Mouse (Mus musculus): Measurements from ENCODE around the gene Ap1ar. TPM values are rescaled to one million over a fixed set of nuclear protein-coding genes. Genes with fewer than 3 reads are reported as not detected.

Gene Ap1ar
- total RNA-seq (2022) = 10 to 100 TPM; 19.0 to 22.9 (median 20.3) TPM

- peak; percentile 95 for DNase-seq (ENCODE audit: low spot score)
Observed at GRCm38 (mm10) chr3:127837154-127837865, at the start of gene Ap1ar. Gene Ap1ar (minus strand): TSS chr3:127837523.

GRCm38 (mm10) chr3:127881684-127882083, 44.4 kb upstream of the Ap1ar start:
- DNase-seq (ENCODE audit: low spot score) = no peak

GRCm38 (mm10) chr3:127879968-127880367, 42.6 kb upstream of the Ap1ar start:
- DNase-seq (ENCODE audit: low spot score) = no peak

DNA sequence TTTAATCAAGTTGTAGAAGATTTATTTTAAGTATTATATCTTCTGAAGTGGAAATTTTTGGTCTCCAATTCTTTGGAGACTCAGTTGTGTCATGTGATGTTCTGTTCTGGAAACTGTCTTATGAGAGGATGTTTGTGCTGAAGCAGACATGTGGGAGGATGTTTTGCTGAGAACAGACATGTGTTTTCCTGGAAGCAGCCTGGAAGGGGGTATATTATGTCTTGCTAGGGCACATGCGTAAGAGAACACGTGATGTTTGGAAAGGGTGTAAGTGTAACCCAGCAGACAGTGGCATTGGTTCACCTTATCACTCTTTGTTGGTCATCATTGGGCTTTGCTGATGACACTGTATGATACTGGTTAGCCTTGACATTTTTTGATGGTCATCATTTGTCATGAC, 38.2 kb upstream of the Ap1ar start:
- DNase-seq (ENCODE audit: low spot score) = no peak

- no peak for DNase-seq (ENCODE audit: low spot score)
Observed at GRCm38 (mm10) chr3:127875059-127875458, 37.7 kb upstream of the Ap1ar start.

GRCm38 (mm10) chr3:127874254-127874883, 37.0 kb upstream of the Ap1ar start:
- DNase-seq (ENCODE audit: low spot score) = no peak

DNA sequence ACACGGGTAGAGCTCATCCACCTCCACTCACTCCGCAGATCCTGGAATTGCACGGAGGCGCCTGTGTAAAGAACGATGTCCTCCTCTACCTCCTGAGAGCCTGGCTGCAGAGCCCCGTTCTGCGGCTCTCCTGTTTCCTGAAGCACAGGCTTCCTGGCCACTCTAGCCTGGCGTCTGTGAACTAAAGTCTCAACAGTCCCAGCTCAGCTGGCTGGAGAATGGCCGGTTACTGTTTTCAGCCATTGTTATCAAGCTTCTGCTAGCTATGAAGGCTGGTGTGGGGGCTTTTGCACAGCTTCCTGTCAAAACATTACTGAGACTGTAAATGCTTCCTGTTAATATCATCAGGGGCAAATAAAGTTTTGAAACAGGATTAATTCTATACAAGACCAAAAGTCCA, 34.3 kb upstream of the Ap1ar start:
- DNase-seq (ENCODE audit: low spot score) = no peak

GRCm38 (mm10) chr3:127868880-127869279, 31.6 kb upstream of the Ap1ar start:
- no peak for DNase-seq (ENCODE audit: low spot score)

DNA sequence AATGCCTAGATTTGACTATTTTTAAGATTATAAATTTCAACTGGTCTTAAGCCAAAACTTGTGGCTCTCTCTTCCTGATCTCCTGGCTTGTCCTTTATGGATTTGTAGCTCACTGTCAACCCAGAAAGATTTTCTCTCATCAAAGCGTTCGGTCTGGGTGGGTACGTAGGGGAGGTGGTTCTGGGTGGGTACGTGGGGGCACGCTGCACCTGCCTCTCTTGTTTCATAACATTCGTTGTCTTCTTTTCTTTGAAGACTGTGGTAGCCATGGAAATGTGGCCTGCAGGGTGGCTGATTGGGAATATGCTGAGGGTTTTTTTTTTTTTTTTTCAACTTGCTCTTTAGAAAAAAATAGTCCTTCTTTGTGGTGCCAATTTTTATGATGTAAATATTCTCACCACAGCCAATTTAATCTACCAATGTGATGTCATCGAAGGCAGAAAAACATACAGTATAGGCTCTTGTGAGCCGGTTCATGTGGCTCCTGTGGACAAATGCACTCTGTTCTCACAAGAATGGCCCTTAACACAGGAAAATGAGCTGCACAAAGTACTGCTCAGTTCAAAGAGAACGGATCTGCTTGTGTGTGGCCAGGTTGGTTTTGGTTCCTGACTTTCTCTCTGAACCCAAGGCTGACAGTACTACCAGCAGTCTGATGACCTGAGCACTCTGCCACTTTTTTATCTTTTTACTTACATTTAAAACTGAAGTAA, 30.9 kb upstream of the Ap1ar start:
- DNase-seq (ENCODE audit: low spot score) = no peak

DNA sequence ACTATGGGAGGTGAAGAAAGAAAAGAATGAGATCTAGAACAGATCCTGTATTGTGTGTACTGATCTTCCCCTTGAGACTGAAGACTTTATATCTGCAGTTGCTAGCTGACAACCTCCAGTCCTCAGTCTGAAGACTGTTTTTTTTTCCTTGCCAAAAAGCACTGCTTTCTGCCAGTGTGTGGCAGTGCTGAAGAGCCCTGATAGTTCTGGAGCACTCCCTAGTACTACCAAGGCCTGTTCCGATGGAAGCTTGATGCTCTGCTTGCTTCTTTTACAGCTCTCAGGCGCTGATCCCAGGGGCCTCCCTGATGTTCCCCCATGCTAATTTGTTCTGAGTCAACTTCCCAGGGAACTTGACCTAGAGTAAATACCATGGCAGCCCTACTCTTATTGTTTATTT, 26.9 kb upstream of the Ap1ar start:
- DNase-seq (ENCODE audit: low spot score) = no peak

GRCm38 (mm10) chr3:127863571-127863970, 26.2 kb upstream of the Ap1ar start:
- DNase-seq (ENCODE audit: low spot score) = no peak

DNA sequence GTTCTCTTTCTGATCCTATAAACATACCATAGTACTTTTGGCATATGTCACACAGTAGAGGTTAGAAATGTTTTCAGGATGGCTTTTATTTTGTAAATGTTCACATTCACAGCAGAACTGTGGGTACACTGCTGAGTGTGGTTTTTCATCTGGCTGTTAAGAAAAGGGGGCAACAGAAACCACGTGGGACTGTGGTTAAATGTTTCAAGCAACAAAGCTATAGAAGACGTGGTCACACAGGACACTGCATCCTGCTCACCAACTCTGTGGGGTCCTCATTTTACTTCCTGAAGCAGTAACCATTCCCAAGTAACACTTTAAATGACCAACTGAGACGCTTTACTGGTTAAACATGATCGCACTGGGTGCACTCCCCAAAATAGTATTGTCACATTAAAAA, 25.2 kb upstream of the Ap1ar start:
- DNase-seq (ENCODE audit: low spot score) = no peak

DNA sequence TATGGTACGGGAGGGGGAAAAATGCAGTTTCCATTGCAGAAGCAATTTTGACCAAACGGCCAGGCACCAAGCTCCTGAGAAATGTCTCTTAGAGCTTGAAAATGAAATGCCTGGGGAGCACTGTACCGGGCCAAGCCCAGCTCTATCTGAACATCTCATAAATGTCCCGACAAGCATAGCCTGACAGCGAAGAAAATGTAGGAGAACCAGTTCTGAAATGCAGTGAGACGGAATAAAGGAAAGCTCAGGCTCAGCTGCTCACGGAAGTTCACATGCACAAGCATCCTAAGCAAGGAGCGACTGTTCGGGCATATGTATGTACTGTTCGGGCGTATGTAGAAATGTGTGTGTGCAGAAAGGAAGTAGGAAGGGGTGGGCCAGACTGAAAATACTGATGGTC, 24.0 kb upstream of the Ap1ar start:
- no peak for DNase-seq (ENCODE audit: low spot score)

GRCm38 (mm10) chr3:127853431-127854206, 16.3 kb upstream of the Ap1ar start:
- DNase-seq (ENCODE audit: low spot score) = peak; percentile 68

GRCm38 (mm10) chr3:127852722-127853121, 15.4 kb upstream of the Ap1ar start:
- no peak for DNase-seq (ENCODE audit: low spot score)

- no peak for DNase-seq (ENCODE audit: low spot score)
Observed at GRCm38 (mm10) chr3:127850776-127851646, 13.7 kb upstream of the Ap1ar start.

DNA sequence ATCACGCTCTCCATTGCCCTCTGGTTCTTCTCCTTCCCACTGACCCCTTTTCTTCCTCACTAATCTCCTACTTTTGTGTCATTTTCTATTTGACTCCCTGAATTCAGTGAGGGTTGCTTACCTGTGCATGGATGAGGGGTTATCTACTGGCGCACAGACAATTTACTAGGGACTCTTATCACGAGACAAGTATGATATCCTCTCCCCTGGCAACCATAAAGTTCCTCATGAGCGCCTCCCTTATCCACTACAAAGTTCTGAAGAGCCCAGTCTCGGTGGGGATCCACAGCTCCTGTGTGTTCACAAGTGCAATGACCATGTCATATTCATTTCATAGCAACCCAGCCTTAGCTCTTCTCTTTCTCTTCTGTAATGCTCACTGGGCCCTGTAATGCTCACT, 12.6 kb upstream of the Ap1ar start:
- no peak for DNase-seq (ENCODE audit: low spot score)

- no peak for DNase-seq (ENCODE audit: low spot score)
Observed at GRCm38 (mm10) chr3:127848088-127848808, 10.9 kb upstream of the Ap1ar start.

DNA sequence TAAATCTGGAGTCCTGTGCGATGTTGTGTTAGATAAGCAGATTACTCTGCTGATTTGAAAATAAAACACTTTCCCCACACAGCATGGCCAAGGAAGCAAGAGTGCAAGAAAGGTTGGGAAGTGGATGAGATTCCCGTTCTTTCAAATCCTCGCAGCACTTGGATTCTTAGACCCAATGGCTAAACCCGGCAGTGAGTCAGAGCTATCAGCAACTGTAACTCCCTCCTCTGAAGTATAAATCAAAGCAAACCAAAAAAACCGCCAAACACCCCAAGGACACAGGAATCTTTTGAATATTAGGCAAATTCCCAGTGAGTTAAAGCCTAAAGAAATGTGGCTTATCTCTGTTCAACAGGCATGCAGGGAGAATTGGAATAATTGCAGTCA, 6.6 kb upstream of the Ap1ar start:
- no peak for DNase-seq (ENCODE audit: low spot score)

DNA sequence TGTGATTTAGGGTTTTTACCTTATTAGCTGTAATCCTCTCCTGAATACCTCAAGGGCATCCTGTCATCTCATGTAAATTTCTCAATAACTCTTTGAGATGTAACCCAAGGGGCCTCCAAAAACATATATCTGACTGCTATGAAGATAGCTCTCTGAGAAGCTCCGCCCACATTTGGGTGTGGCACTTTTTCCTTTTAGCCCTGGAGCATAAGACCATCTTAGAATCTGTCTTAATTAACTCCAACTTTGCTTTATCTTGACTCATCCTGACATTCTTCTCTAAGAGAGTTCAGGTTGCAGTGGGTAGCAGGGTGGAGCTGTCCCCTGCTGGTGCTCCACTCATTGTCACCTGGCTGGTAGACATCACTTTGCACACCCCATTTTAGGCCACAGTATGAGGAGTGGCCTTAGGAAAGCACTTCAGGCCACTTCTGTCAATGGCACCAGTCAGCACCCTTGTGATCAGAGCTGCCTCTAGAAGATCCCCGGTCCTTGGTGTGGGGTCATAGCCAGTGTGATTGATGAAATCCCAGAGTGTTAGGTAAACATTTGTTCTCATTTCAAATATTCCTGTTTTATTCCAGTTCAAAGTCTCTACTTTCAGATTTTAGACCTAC, 6.1 kb upstream of the Ap1ar start:
- DNase-seq (ENCODE audit: low spot score) = no peak
